ENCODE assay signal across 32 mouse cellular contexts in genomic region chr3:157349480-157349879, GRCm38 (mm10).
"Had no signal": no experiment of that assay in that cellular context is flagged by ENCODE, and none has a peak within 500 bp of the region (broad histone marks: within the 10 kb centered on the region; RNA-seq: fewer than 3 reads in every experiment).

No protein-coding gene starts in this region.

- ATAC-seq: liver, embryonic 12.5 days; liver, postnatal 0 days; lung, postnatal 0 days; midbrain, embryonic 13.5 days; midbrain, embryonic 15.5 days; midbrain, embryonic 16.5 days had no signal

- H3K9me3 ChIP-seq: limb, embryonic 10.5 days; limb, embryonic 12.5 days; limb, embryonic 13.5 days; limb, embryonic 15.5 days; liver, embryonic 12.5 days; liver, embryonic 13.5 days; liver, embryonic 15.5 days; lung, embryonic 15.5 days; megakaryocyte, embryonic 14.5 days; midbrain, embryonic 10.5 days; midbrain, embryonic 12.5 days; midbrain, embryonic 13.5 days; midbrain, embryonic 15.5 days; neural tube, embryonic 12.5 days had no signal

- H3K9ac ChIP-seq: limb, embryonic 12.5 days; limb, embryonic 13.5 days; limb, embryonic 15.5 days; liver, embryonic 12.5 days; liver, embryonic 13.5 days; liver, embryonic 14.5 days; liver, embryonic 15.5 days; liver, postnatal 0 days; lung, embryonic 14.5 days; lung, embryonic 15.5 days; midbrain, embryonic 12.5 days; midbrain, embryonic 13.5 days; midbrain, embryonic 15.5 days; neural tube, embryonic 12.5 days had no signal

- H3K27ac ChIP-seq: limb, embryonic 10.5 days; limb, embryonic 12.5 days; limb, embryonic 13.5 days; limb, embryonic 15.5 days; liver, embryonic 12.5 days; liver, embryonic 13.5 days; liver, embryonic 14.5 days; liver, embryonic 15.5 days; lung, embryonic 15.5 days; macrophage; midbrain, embryonic 10.5 days; midbrain, embryonic 12.5 days; midbrain, embryonic 13.5 days; midbrain, embryonic 15.5 days; neural tube, embryonic 12.5 days had no signal

- H3K4me3 ChIP-seq: limb, embryonic 10.5 days; limb, embryonic 12.5 days; limb, embryonic 13.5 days; limb, embryonic 15.5 days; liver, embryonic 12.5 days; liver, embryonic 13.5 days; liver, embryonic 15.5 days; lung, embryonic 15.5 days; megakaryocyte, embryonic 14.5 days; midbrain, embryonic 10.5 days; midbrain, embryonic 12.5 days; midbrain, embryonic 13.5 days; midbrain, embryonic 15.5 days; myocyte; neural tube, embryonic 12.5 days had no signal

- H3K27me3 ChIP-seq: limb, embryonic 12.5 days; limb, embryonic 13.5 days; limb, embryonic 15.5 days; liver, embryonic 12.5 days; liver, embryonic 13.5 days; liver, embryonic 15.5 days; lung, embryonic 15.5 days; megakaryocyte, embryonic 14.5 days; midbrain, embryonic 12.5 days; midbrain, embryonic 13.5 days; midbrain, embryonic 15.5 days; neural tube, embryonic 12.5 days had no signal

- H3K36me3 ChIP-seq: limb, embryonic 10.5 days; limb, embryonic 12.5 days; limb, embryonic 13.5 days; limb, embryonic 15.5 days; liver, embryonic 12.5 days; liver, embryonic 13.5 days; liver, embryonic 15.5 days; lung, embryonic 15.5 days; midbrain, embryonic 10.5 days; midbrain, embryonic 12.5 days; midbrain, embryonic 13.5 days; midbrain, embryonic 15.5 days; neural tube, embryonic 12.5 days had no signal

- DNase-seq: left cerebral cortex, postnatal 4 days; liver; liver, embryonic 13.5 days; liver, postnatal 0 days; lung, adult 18-20 months; lung, adult 2 months; lung, embryonic 14.5 days; lung, postnatal 10 days; lung, postnatal 14 days; lung, postnatal 36 days; lung, postnatal 4 days; midbrain, embryonic 14.5 days had no signal

- H3K4me2 ChIP-seq: limb, embryonic 12.5 days; limb, embryonic 13.5 days; limb, embryonic 15.5 days; liver, embryonic 11.5 days; liver, embryonic 12.5 days; liver, embryonic 13.5 days; liver, embryonic 15.5 days; lung, embryonic 14.5 days; lung, embryonic 15.5 days; midbrain, embryonic 11.5 days; midbrain, embryonic 12.5 days; midbrain, embryonic 13.5 days; midbrain, embryonic 15.5 days; neural tube, embryonic 12.5 days had no signal

- H3K4me1 ChIP-seq: limb, embryonic 10.5 days; limb, embryonic 12.5 days; limb, embryonic 13.5 days; limb, embryonic 15.5 days; liver, embryonic 12.5 days; liver, embryonic 13.5 days; liver, embryonic 15.5 days; lung, embryonic 15.5 days; megakaryocyte, embryonic 14.5 days; midbrain, embryonic 12.5 days; midbrain, embryonic 15.5 days; neural tube, embryonic 12.5 days had no signal
